Mouse (Mus musculus) left cerebral cortex, adult 18-20 months (tissue): ENCODE measurements around the gene Entpd5. TPM values are rescaled to one million over a fixed set of nuclear protein-coding genes. Genes with fewer than 3 reads are reported as not detected.

Experiments
- DNase-seq, 2 experiments: peaks; one replicate each; pipeline ENCODE4 v3.0.0; 2021 to 2022; ENCODE audit warnings: low spot score in 2 of 2, mixed read lengths in 1 of 2
- total RNA-seq, 2 experiments: library from RNA; stranded (reverse); gene quantifications; 2 replicates each; pipeline ENCODE4 v1.2.3; 2021

Gene Entpd5
- total RNA-seq, 2 experiments from 2014 or later, result 24.4 to 24.6 TPM

DNA sequence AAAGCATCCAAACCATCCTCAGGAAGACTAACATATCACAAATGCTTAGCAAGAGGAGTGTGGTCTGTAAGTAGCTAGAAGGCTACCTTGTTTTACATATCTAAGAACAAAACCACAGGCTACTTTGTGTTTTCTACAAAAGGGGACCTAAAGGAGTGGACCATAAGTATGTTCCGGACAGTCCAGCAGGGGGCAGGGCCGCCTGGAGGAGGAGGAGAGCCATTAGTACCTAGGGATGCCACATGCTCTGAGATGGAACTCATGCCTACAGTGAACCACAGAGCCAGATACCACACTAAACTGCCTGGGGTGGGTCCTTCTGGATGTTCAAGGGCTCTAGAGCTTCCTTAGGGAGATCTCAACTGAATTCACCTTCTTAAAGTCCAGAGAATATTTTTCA, 61.6 kb downstream of the Entpd5 start:
- DNase-seq, result no peak

DNA sequence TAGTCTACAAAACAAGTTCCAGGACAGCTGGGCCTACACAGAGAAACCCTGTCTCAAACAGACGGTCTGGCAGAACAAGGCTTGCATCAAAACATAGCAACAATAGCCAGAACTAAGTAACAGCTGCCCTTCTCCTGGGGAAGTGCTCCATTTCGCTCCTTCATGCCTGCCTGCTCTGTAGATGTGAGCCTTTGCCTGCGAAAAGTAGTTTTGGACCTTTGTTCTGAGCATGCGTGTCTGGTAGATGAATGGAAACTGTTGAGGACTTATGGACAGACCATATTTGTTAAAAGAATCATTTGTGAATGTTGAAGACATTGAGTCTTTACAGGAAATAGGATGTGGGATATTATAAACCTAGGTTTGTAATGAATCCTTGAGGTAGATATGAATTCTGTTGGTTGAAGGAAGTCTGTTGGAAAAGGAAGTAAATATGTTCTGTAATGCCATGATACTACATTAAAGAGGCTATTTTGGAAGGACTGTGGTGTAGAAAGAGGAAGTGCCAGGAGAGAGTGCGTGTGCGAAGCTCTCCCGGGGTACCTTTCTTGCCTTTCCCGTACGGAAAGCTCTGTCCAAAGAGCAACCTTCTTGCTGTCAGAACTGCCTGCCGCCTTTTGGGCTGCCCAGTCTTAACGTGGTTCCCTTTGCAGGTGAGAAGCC, 71.7 kb downstream of the Entpd5 start:
- DNase-seq, result no peak

DNA sequence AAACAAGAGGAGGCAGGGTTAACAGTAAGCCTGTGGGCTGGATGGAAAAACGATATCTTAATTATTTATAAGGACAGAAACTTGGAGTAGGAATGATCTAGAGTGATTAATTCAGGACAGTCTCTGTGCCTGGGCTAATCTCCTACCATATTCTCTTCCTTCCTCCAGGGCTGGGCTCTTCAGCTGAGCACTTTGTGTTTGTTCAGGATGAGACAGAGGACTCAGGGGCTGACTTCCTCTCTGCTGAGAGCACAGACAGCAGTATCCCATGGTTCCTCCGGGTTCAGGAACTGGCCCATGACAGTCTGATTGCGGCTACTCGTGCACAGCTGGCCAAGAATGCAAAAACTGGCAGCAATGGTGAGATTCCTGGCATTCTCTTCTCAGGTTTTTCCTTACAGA, 81.7 kb downstream of the Entpd5 start:
- DNase-seq, result no peak

Other genes starting within 250 kb of the Entpd5 start
- 10 to 100 TPM; 18.2 to 19.8 TPM for gene Elmsan1, start 190.1 kb downstream of the Entpd5 start, total RNA-seq
- gene Ptgr2, start 123.8 kb downstream of the Entpd5 start, total RNA-seq, result 10 to 100 TPM; 34.1 to 43.7 TPM
- 10 to 100 TPM; 33.4 to 37.1 TPM for gene Zfp410, start 92.2 kb downstream of the Entpd5 start, total RNA-seq
- gene Coq6, start 47.4 kb downstream of the Entpd5 start, total RNA-seq, result 10 to 100 TPM; 26.0 to 26.8 TPM
- gene Fam161b, start 47.2 kb downstream of the Entpd5 start, total RNA-seq, result 10 to 100 TPM; 11.9 to 14.8 TPM
- gene Bbof1, start within 50 bp of the Entpd5 start, total RNA-seq, result 1 to 10 TPM; 6.5 to 9.7 TPM
- 10 to 100 TPM; 11.1 to 13.0 TPM for gene Rnf113a2, start 8.2 kb upstream of the Entpd5 start, total RNA-seq
- gene Aldh6a1, start 42.0 kb upstream of the Entpd5 start, total RNA-seq, result 10 to 100 TPM; 51.2 to 54.9 TPM
- 10 to 100 TPM; 25.2 to 25.7 TPM for gene Lin52, start 42.4 kb upstream of the Entpd5 start, total RNA-seq
- under 1 TPM; 0.26 to 0.35 TPM for gene Vsx2, start 160.7 kb upstream of the Entpd5 start, total RNA-seq
- 10 to 100 TPM in 1 of 2 experiments, 1 to 10 TPM in 1; 7.9 to 10.2 TPM for gene Abcd4, start 208.4 kb upstream of the Entpd5 start, total RNA-seq
- gene Vrtn, start 232.0 kb upstream of the Entpd5 start, total RNA-seq, result not detected